Mouse (Mus musculus): ENCODE data around the gene Defb26.

Gene Defb26

DNA sequence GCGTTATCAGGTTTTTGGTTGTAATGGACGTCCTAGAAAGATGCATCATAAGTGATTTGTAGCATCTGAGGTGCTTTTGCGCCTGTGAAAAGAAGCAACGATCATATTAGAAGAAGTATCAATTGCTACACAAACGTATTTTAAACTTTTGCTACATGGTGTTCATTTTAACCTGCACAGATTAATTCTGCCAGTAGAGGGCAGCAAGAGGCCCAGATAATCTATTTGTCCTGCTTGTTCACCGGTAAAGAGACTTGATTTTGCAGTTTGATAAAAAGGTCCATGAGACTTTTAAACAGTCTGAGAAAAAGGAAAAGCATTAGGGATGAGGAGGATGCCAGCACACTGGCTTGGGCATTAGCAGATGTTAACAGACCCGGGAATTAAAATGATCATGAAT lies 40.5 kb downstream of the Defb26 start:
- in situ Hi-C loops (cut with MboI, MseI), result no loop called here

DNA sequence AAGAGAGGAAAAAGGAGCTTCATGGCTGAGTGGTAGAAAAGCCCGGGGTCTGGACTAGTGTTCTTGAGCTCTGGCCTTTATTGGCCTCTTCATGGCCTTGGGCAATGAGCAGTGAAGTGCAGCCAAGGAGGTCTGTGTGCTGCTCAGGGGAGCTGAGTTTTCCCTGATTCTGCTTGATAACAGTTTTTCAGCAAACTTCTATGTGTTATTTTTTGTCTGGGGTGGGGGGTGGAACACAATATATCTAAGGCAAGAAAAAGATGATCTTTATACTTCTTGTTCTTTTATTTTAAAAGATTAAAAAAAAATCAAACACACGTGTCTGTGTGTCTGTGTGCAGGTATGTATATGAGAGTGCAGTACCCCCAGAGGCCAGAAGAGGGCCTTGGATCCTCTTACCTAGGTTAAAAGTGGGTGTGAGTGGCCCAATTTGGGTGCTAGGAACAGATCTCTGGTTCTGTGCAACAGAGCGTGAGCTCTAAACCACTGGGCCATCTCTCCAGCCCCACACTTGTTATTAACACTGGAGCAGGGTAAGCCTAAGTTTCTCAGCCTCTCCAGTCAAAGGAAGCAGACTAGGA lies 46.8 kb downstream of the Defb26 start, which contains the start of gene Defb23:
Gene Defb23, minus strand, starts transcription at position 51 of the 581 bp plus-strand sequence.
- in situ Hi-C loops (cut with MboI, MseI), result no loop called here

DNA sequence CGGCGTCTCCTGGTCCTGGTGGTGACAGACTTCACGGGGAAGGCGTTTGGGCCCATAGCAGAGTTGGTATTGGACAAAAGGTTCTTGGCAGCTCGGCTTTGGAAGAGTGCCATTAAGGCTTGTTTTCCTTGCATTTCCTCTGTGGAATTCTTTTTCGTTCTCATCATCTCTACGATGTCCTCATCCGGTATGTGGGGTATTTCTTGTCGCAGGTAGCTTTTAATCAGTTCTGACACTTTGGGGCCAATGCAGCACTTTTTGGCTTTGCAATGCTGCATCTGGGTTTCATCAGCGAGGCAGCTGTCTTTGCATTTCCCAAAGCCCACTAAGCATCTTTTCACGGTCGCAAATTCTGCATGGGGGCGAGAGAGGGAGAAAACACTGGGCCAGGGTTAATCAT lies 52.3 kb downstream of the Defb26 start:
- in situ Hi-C loops (cut with MboI, MseI), result no loop called here
